Mouse (Mus musculus) testis, adult 2 months (tissue): ENCODE results near the gene Ccsap. TPM values are rescaled to one million over a fixed set of nuclear protein-coding genes. Genes with fewer than 3 reads are reported as not detected.

Source experiments
- H3K27ac ChIP-seq: fragments of 200-500 bp; 2 replicates; pipeline ENCODE4 v1.5.1; 2012; ENCODE audit warnings: low read depth, low read length; ENCODE audit not compliant: control insufficient read depth, insufficient read depth
- H3K27me3 ChIP-seq: fragments of 200-500 bp; 2 replicates; pipeline ENCODE4 v1.6.1; 2012; ENCODE audit warnings: mild to moderate bottlenecking, low read length, moderate library complexity; ENCODE audit not compliant: control insufficient read depth, insufficient read depth
- H3K36me3 ChIP-seq: fragments of 200-500 bp; 2 replicates; pipeline ENCODE4 v1.6.1; 2012; ENCODE audit warnings: mild to moderate bottlenecking, low read length; ENCODE audit not compliant: control insufficient read depth, insufficient read depth
- H3K4me1 ChIP-seq: fragments of 200-500 bp; 2 replicates; pipeline ENCODE4 v1.6.1; 2012; ENCODE audit warnings: low read length; ENCODE audit not compliant: control insufficient read depth, insufficient read depth
- H3K4me3 ChIP-seq: fragments of 200-500 bp; 2 replicates; pipeline ENCODE4 v1.5.1; 2012; ENCODE audit warnings: low read depth, mild to moderate bottlenecking, low read length, moderate library complexity, mixed read lengths; ENCODE audit not compliant: control insufficient read depth
- CTCF ChIP-seq: fragments of 200-500 bp; IDR thresholded peaks from 2 replicates; pipeline ENCODE4 v1.5.1; 2012; ENCODE audit warnings: low read depth, mild to moderate bottlenecking, inconsistent platforms, low read length, moderate library complexity; ENCODE audit not compliant: control insufficient read depth, insufficient read depth, insufficient replicate concordance
- POLR2A ChIP-seq: fragments of 200-500 bp; IDR thresholded peaks from 2 replicates; pipeline ENCODE4 v1.6.1; 2012; ENCODE audit warnings: low read depth, mild to moderate bottlenecking, inconsistent platforms, low read length, moderate library complexity; ENCODE audit not compliant: control insufficient read depth
- polyA plus RNA-seq: library from polyadenylated mRNA; depleted of rRNA; stranded (reverse); fragments of >200 nt; gene quantifications from 2 replicates; pipeline ENCODE4 v1.2.3, GENCODE M21; 2012; rRNA removed

Gene Ccsap
- polyA plus RNA-seq, result 28.2 and 32.0 TPM in 2 replicates

GRCm38 (mm10) chr8:123859648-123860259 is at the start of gene Ccsap:
Ccsap (minus strand) TSS chr8:123860209.
- Histone ChIP-seq H3K36me3 (no peaks in the 10 kb centered on the region), H3K4me1 (peaks cover 7% of the 10 kb centered on the region), H3K27ac (peak within 1 kb of the TSS; percentile 56; the same call in 1 of the 2 replicates), H3K27me3 (peaks cover 9% of the 10 kb centered on the region), H3K4me3 (peak within 1 kb of the TSS; percentile 92)
- TF ChIP-seq CTCF, result no peak
- TF ChIP-seq POLR2A, result peak; percentile 48; the same call in 1 of the 2 replicates

- Histone ChIP-seq H3K4me1 (no peaks in the 10 kb centered on the region), H3K4me3 (no peak overlapping the region), H3K27ac (no peak overlapping the region), H3K36me3 (peaks cover 2% of the 10 kb centered on the region), H3K27me3 (no peaks in the 10 kb centered on the region)
- TF ChIP-seq CTCF (no peak), POLR2A (no peak)
Observed at GRCm38 (mm10) chr8:123907604-123908003, 47.6 kb upstream of the Ccsap start.

GRCm38 (mm10) chr8:123902653-123903052 is 42.6 kb upstream of the Ccsap start:
- Histone ChIP-seq H3K36me3 (peaks cover 1% of the 10 kb centered on the region), H3K27ac (no peak overlapping the region), H3K27me3 (no peaks in the 10 kb centered on the region), H3K4me1 (no peaks in the 10 kb centered on the region), H3K4me3 (no peak overlapping the region)
- TF ChIP-seq POLR2A, result no peak
- no peak for TF ChIP-seq CTCF

- H3K4me1 ChIP-seq, result no peaks in the 10 kb centered on the region
- peaks cover 1% of the 10 kb centered on the region; the same call in 1 of the 2 replicates for H3K36me3 ChIP-seq
- H3K27ac ChIP-seq, result no peak overlapping the region
- TF ChIP-seq POLR2A (no peak), CTCF (no peak)
- no peaks in the 10 kb centered on the region for H3K27me3 ChIP-seq
- no peak overlapping the region for H3K4me3 ChIP-seq
Observed at GRCm38 (mm10) chr8:123899366-123899765, 39.4 kb upstream of the Ccsap start.

- no peak for TF ChIP-seq POLR2A
- TF ChIP-seq CTCF, result no peak
- Histone ChIP-seq H3K27me3 (no peaks in the 10 kb centered on the region), H3K27ac (no peak overlapping the region), H3K4me3 (no peak overlapping the region), H3K4me1 (no peaks in the 10 kb centered on the region), H3K36me3 (peaks cover 1% of the 10 kb centered on the region; the same call in 1 of the 2 replicates)
Observed at GRCm38 (mm10) chr8:123898576-123898975, 38.6 kb upstream of the Ccsap start.

DNA sequence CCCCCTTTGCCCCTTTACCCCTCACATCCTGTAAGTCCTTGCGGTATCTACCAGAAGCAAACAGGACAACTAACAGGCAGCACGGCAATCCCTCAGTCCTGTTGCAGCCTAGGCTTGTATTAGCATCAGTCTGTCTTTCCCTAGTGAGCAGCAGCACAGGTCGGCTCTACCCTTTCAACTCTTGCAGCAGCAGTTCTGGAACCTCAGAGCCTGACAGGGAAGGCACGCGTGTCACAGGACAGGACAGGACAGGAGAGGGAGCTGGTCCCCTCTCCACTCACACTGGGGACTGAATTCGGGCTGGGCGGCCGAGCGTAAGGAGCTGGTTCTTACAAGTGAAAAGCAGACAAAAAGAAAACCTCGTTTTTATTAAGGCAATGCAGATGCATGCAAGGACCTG is 36.8 kb upstream of the Ccsap start:
- no peak overlapping the region for H3K27ac ChIP-seq
- no peaks in the 10 kb centered on the region for H3K27me3 ChIP-seq
- H3K36me3 ChIP-seq, result no peaks in the 10 kb centered on the region
- TF ChIP-seq CTCF (no peak), POLR2A (no peak)
- no peak overlapping the region for H3K4me3 ChIP-seq
- peaks cover 5% of the 10 kb centered on the region; the same call in 1 of the 2 replicates for H3K4me1 ChIP-seq

DNA sequence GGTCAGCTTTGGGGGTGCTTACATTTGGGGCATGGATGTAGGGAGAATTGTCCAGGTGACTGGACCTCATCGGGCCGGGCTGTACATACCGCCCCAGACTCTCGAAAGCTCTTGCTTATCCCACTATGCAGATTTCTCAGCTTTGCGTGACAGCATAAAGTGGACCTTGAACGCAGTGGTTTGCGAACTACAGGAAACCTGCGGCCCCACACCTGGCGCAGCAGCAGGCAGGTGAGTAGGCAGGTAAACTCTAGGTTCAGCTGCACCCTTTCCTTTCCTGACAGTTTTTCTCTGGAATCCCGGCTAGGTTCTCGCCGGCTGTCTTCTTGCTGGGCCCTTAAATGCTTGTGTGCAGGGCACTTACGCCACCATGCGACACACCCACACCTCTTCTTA is 36.4 kb upstream of the Ccsap start:
- no peaks in the 10 kb centered on the region for H3K36me3 ChIP-seq
- peaks cover 6% of the 10 kb centered on the region; the same call in 1 of the 2 replicates for H3K4me1 ChIP-seq
- H3K4me3 ChIP-seq, result no peak overlapping the region
- H3K27me3 ChIP-seq, result no peaks in the 10 kb centered on the region
- H3K27ac ChIP-seq, result no peak overlapping the region
- TF ChIP-seq CTCF (no peak), POLR2A (no peak)
